Mouse (Mus musculus): ENCODE measurements around the gene Morn1.

DNA sequence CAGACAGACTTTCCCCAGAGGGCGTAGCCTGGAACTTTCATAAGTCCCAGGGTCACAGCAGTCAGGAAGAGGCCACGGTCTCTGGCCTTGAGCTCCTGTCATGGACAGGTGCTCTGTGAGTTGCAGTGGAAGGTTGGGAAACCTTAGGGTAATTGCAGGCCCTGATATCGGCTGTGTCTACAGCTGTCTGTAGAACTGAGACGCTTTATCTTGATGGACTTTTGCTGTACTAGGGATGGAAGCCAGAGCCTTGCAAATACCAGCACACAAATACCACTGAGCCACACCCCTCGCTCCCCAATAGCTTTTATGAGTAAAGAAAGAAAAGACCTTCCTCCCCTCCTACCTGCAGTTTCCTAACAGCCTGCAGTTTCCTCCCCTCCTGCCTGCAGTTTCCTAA lies 34.2 kb downstream of the Morn1 start:
- TF ChIP-seq CTCF (conservative IDR thresholded peaks at IDR 0.05 in 1 of 2, IDR thresholded peaks at IDR 0.05 in 1 of 2; ENCODE audit: low read depth in 2 of 2, low read length in 2 of 2), result no peak
- TF ChIP-seq EP300 (IDR thresholded peaks at IDR 0.05; ENCODE audit: low read length), result no peak
- TF ChIP-seq E2F4 (IDR thresholded peaks at IDR 0.05; ENCODE audit: insufficient replicate concordance, low read depth, low read length), result no peak
- no peak for TF ChIP-seq CHD1 (IDR thresholded peaks at IDR 0.05; ENCODE audit: low read depth, low read length)
- TF ChIP-seq SIN3A (IDR thresholded peaks at IDR 0.05; ENCODE audit: low read length), result no peak
- no peak for TF ChIP-seq POLR2A (IDR thresholded peaks at IDR 0.05; ENCODE audit: low read depth, low read length)
- no peak for TF ChIP-seq JUND (conservative IDR thresholded peaks at IDR 0.05; ENCODE audit: low read depth, low read length)
- no peak for TF ChIP-seq SMC3 (IDR thresholded peaks at IDR 0.05; ENCODE audit: low read depth, low read length)
- TF ChIP-seq MAX (IDR thresholded peaks at IDR 0.05; ENCODE audit: low read length), result no peak
- TF ChIP-seq MEF2A (IDR thresholded peaks at IDR 0.05; ENCODE audit: borderline replicate concordance, low read depth, low read length), result no peak
- TF ChIP-seq CHD2 (IDR thresholded peaks at IDR 0.05; ENCODE audit: low read length), result no peak
- TF ChIP-seq RCOR1 (conservative IDR thresholded peaks at IDR 0.05; ENCODE audit: low read depth, low read length), result no peak

Data from CH12.LX (cell line).